9 mouse cellular contexts compared by ENCODE assay signal in the genomic region with DNA sequence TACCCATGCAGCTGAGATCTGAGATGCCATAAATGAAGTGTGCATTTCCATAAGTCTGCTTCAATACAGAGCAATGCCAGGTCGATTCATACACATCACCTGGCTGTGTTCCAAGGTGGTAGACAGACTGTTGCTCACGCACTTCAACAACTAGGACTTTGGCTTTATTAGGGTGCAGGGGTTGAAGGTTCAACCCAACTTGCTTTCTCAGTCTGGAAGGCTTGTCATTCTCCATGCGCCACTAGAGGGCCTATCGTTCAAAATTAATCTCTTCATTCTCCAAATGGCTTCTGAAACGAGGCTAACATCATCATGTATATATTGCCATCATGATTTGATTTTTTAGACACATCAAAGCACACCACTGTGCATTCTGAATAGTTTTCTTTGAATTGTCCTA.
DNase-seq lines count a peak whose midpoint lies in the region; ATAC-seq and TF ChIP-seq lines count a peak whose summit lies in the region.
"Had no signal": no experiment of that assay in that cellular context is flagged by ENCODE, and none has a peak within 500 bp of the region (broad histone marks: within the 10 kb centered on the region; RNA-seq: fewer than 3 reads in every experiment).

No protein-coding gene starts in this region.

- no peaks in the 10 kb centered on the region for H3K4me1 ChIP-seq in heart, embryonic 12.5 days (replicated peaks)
- H3K4me1 ChIP-seq in spleen, adult 2 months (ENCODE audit: control insufficient read depth, insufficient read depth, insufficient read length) = no peaks in the 10 kb centered on the region
- H3K4me1 ChIP-seq in stomach, postnatal 0 days (replicated peaks; ENCODE audit: control insufficient read depth, insufficient read depth) = no peaks in the 10 kb centered on the region
- H3K4me1 ChIP-seq: lung, embryonic 15.5 days had no signal

- H3K4me3 ChIP-seq in heart, embryonic 12.5 days = no peak overlapping the region
- no peak overlapping the region for H3K4me3 ChIP-seq in spleen, adult 2 months (ENCODE audit: extremely low read depth, insufficient read depth, insufficient read length)
- no peak overlapping the region for H3K4me3 ChIP-seq in stomach, postnatal 0 days (ENCODE audit: low read depth, low read length)
- H3K4me3 ChIP-seq: lung, embryonic 15.5 days had no signal

- no peak overlapping the region for H3K4me2 ChIP-seq in heart, embryonic 12.5 days
- no peak overlapping the region for H3K4me2 ChIP-seq in stomach, postnatal 0 days (replicated peaks; ENCODE audit: low read depth)
- H3K4me2 ChIP-seq: lung, embryonic 15.5 days had no signal

- peak; percentile 35 for DNase-seq in heart, adult 11 months
- no peak for DNase-seq in spleen, adult 2 months (ENCODE audit: low read depth in 1 of 2, low spot score in 2 of 2)
- DNase-seq in spleen, postnatal 14 days (ENCODE audit: low spot score in 2 of 2) = no peak
- peak; percentile 32 to 55 for DNase-seq in cerebellum, postnatal 36 days
- peak; percentile 45 for DNase-seq in kidney, postnatal 10 days
- peak; percentile 17 for DNase-seq in stomach, postnatal 0 days (ENCODE audit: low spot score)
- no peak for DNase-seq in yolk sac, embryonic 10.5 days (ENCODE audit: low spot score)

- no peak overlapping the region for H3K9ac ChIP-seq in heart, embryonic 12.5 days
- H3K9ac ChIP-seq in stomach, postnatal 0 days (ENCODE audit: low read length) = no peak overlapping the region
- H3K9ac ChIP-seq: lung, embryonic 15.5 days had no signal

- TF ChIP-seq CTCF in spleen, adult 2 months (IDR thresholded peaks at IDR 0.05; ENCODE audit: extremely low read depth, insufficient read depth, insufficient read length, insufficient replicate concordance) = peak; percentile 1; the same call in 1 of the 2 replicates
- peak; percentile 72 for TF ChIP-seq CTCF in stomach, postnatal 0 days (IDR thresholded peaks at IDR 0.05; ENCODE audit: low read depth)

- no peak for ATAC-seq in heart, embryonic 12.5 days (ENCODE audit: insufficient number of reproducible peaks, low FRiP score)
- ATAC-seq in stomach, postnatal 0 days (ENCODE audit: low FRiP score, low TSS enrichment) = no peak

- no peak overlapping the region for H3K27ac ChIP-seq in heart, embryonic 12.5 days (ENCODE audit: poor library complexity, severe bottlenecking)
- H3K27ac ChIP-seq in spleen, adult 2 months (ENCODE audit: insufficient read depth, low read length) = no peak overlapping the region
- H3K27ac ChIP-seq in stomach, postnatal 0 days (replicated peaks) = no peak overlapping the region
- H3K27ac ChIP-seq: lung, embryonic 15.5 days had no signal

- no peaks in the 10 kb centered on the region for H3K9me3 ChIP-seq in heart, embryonic 12.5 days (replicated peaks)
- H3K9me3 ChIP-seq in stomach, postnatal 0 days (ENCODE audit: control insufficient read depth, low read length) = no peaks in the 10 kb centered on the region
- H3K9me3 ChIP-seq: lung, embryonic 15.5 days had no signal

- TF ChIP-seq POLR2A in spleen, adult 2 months (IDR thresholded peaks at IDR 0.05; ENCODE audit: low read depth, low read length) = no peak

- H3K36me3 ChIP-seq in heart, embryonic 12.5 days = no peaks in the 10 kb centered on the region
- no peaks in the 10 kb centered on the region for H3K36me3 ChIP-seq in spleen, adult 2 months (ENCODE audit: control insufficient read depth, insufficient read depth, low read length)
- H3K36me3 ChIP-seq in stomach, postnatal 0 days (ENCODE audit: control insufficient read depth, insufficient read depth, low read length) = no peaks in the 10 kb centered on the region
- H3K36me3 ChIP-seq: lung, embryonic 15.5 days had no signal

- H3K27me3 ChIP-seq in heart, embryonic 12.5 days (replicated peaks) = no peaks in the 10 kb centered on the region
- no peaks in the 10 kb centered on the region for H3K27me3 ChIP-seq in spleen, adult 2 months (ENCODE audit: control insufficient read depth, insufficient read depth, low read length)
- H3K27me3 ChIP-seq in stomach, postnatal 0 days (ENCODE audit: control insufficient read depth, insufficient read depth, low read length) = no peaks in the 10 kb centered on the region
- H3K27me3 ChIP-seq: lung, embryonic 15.5 days had no signal

- TF ChIP-seq EP300 in stomach, postnatal 0 days (optimal IDR thresholded peaks at IDR 0.05) = no peak

- 14% methylated on average over 5 of the region's 5 CpGs for WGBS in heart, embryonic 12.5 days
- WGBS in spleen, adult 2 months = 17% methylated on average over 5 of the region's 5 CpGs
- 19% methylated on average over 5 of the region's 5 CpGs for WGBS in stomach, postnatal 0 days

Comparison
In these comparisons a context has a peak if more than half of its experiments do, and no peak if none do; other contexts are left out.
1. DNase-seq: peak in heart, adult 11 months (single experiment), cerebellum, postnatal 36 days (2 of 2), kidney, postnatal 10 days (single experiment) and stomach, postnatal 0 days (single experiment); none in spleen, adult 2 months (0 of 2), spleen, postnatal 14 days (0 of 2) and yolk sac, embryonic 10.5 days (single experiment).